Mouse (Mus musculus): ENCODE measurements around the gene Uba6. TPM values are rescaled to one million over a fixed set of nuclear protein-coding genes. Genes with fewer than 3 reads are reported as not detected.

Uba6 gene
- 10 to 100 TPM; 15.9 to 18.0 TPM for polyA plus RNA-seq (2017; shearing (Covaris generic))

GRCm38 (mm10) chr5:86172449-86173161 is at the start of gene Uba6:
Gene Uba6 (minus strand): TSS chr5:86172803.

DNA sequence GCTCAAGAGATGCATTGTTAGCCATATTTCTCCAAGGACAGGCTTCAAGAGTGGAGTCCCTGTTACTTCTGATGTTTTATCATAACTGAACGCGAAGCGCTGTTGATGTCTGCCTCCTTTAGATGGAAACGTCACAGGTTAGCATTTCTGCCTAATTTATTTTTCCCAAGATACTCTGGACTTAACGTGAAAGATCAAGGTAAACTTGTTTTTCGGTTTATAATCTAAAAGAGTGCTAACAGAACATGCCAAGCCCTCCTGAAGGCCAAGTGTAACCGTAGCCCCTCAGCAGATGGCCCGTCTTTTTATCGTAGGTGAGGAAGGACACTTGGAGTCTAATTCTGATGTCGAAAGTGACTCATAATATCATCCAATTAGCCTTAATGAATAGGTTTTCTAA is 25.2 kb upstream of the Uba6 start, which contains the start of gene Gnrhr:
Gene Gnrhr (minus strand): TSS at position 101 of the 400 bp plus-strand sequence.

DNA sequence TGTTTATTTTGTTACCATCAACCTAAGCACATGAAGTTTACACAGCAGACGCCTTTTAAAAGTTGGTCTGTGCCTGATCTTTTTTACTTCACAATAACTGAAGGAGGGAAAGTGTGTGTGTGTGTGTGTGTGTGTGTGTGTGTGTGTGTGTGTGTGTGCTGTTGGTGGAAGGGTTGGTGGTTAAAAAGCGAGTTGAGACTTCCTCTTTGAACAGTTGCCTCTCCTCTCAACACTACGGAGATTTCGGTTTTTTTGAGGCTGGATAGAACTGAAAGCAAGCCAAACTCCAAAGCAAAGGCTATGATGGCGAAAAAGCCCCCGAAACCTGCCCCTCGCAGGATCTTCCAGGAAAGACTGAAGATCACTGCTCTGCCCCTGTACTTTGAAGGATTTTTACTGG is 101.1 kb downstream of the Uba6 start, which contains the start of gene Stap1:
Gene Stap1 (plus strand): TSS at position 209 of the 400 bp plus-strand sequence.

DNA sequence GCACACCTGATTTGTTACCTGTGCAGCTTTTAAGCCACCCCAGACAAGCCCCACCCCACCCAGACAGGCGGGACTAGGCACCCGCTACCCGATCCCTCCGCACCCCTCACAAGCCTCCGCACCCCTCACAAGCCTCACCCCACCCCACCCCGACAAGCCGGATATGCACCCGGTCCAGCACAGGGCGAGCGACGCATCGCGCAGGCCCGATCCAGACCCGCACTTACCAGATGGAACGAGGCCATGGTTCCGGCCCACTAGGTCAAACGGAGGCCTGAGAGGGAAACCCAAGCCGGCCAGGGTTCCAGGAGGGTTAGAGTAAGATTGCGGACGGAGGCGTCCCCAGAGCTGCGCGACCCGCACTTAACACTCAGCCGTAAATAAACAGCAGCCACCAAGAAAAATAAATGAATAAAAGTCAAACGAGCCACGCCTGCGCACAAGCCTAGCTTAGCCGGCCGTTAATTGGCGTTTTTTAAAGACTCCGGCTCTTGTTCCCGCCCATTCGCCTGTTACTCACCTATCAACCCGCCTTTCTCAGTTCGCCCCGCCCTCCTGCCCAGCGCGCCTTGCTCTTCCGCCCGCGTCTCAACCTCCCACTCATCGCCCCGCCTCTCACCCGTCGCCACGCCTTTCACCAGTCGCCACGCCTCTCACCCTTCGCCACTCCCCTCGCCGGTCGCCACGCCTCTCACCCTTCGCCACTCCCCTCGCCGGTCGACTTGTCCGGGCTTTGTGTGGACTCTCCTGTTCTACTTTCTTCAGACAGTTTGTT is 107.3 kb downstream of the Uba6 start, which contains the start of gene Cenpc1:
Gene Cenpc1 (minus strand): TSS at position 483 of the 775 bp plus-strand sequence.

Other genes starting within 250 kb of the Uba6 start
- 10 to 100 TPM; 18.3 to 18.4 TPM for gene Cenpc1, start 107.2 kb downstream of the Uba6 start, polyA plus RNA-seq (2017; shearing (Covaris generic))
- 10 to 100 TPM; 47.1 to 79.0 TPM for gene Stap1, start 101.1 kb downstream of the Uba6 start, polyA plus RNA-seq (2017; shearing (Covaris generic))
- gene Gnrhr, start 25.1 kb upstream of the Uba6 start, polyA plus RNA-seq (2017; shearing (Covaris generic)): under 1 TPM in 1 of 2 experiments, not detected in 1; 0.34 TPM
- gene Tmprss11c, start 116.5 kb upstream of the Uba6 start, polyA plus RNA-seq (2017; shearing (Covaris generic)): not detected
- gene Tmprss11d, start 200.6 kb upstream of the Uba6 start, polyA plus RNA-seq (2017; shearing (Covaris generic)): under 1 TPM in 1 of 2 experiments, not detected in 1; 0.34 TPM

All from activated CD4-positive, CD25-positive, alpha-beta regulatory T cell (primary cell).